8 mouse cellular contexts compared by ENCODE assay signal in genomic region chr1:152090564-152091545, GRCm38 (mm10). TPM values are rescaled to one million over a fixed set of nuclear protein-coding genes. Genes with fewer than 3 reads are reported as not detected.
DNase-seq lines count a peak whose midpoint lies in the region; ATAC-seq and TF ChIP-seq lines count a peak whose summit lies in the region.

No protein-coding gene starts in this region.

- peak overlapping the region; percentile 91 for H3K9ac ChIP-seq in embryonic facial prominence, embryonic 15.5 days
- H3K9ac ChIP-seq in heart, embryonic 15.5 days: peak overlapping the region; percentile 86
- peak overlapping the region; percentile 64 for H3K9ac ChIP-seq in liver, postnatal 0 days (replicated peaks)

- peak overlapping the region; percentile 87 for H3K4me2 ChIP-seq in embryonic facial prominence, embryonic 15.5 days (replicated peaks)
- H3K4me2 ChIP-seq in heart, embryonic 15.5 days: peak overlapping the region; percentile 93
- H3K4me2 ChIP-seq in liver, postnatal 0 days (ENCODE audit: low read depth, low read length): peak overlapping the region; percentile 97

- peaks cover 32% of the 10 kb centered on the region for H3K4me1 ChIP-seq in embryonic facial prominence, embryonic 15.5 days
- H3K4me1 ChIP-seq in heart, embryonic 15.5 days (replicated peaks): peaks cover 34% of the 10 kb centered on the region
- H3K4me1 ChIP-seq in liver, postnatal 0 days (ENCODE audit: insufficient read depth): peaks cover 7% of the 10 kb centered on the region

- H3K27ac ChIP-seq in embryonic facial prominence, embryonic 15.5 days (replicated peaks): peak overlapping the region; percentile 95
- peak overlapping the region; percentile 92 for H3K27ac ChIP-seq in heart, embryonic 15.5 days
- 0 out of 2 replicates have a peak overlapping the region, but pooled peaks have one; percentile 22 for H3K27ac ChIP-seq in liver, postnatal 0 days (ENCODE audit: low read depth)

- ATAC-seq in embryonic facial prominence, embryonic 15.5 days (ENCODE audit: insufficient number of reproducible peaks, low FRiP score, low TSS enrichment, low read depth): peak; percentile 69
- ATAC-seq in heart, embryonic 15.5 days (replicated peaks; ENCODE audit: insufficient number of reproducible peaks, insufficient read depth, low FRiP score, low read depth): peak; percentile 56
- ATAC-seq in liver, postnatal 0 days: peak; percentile 55

- DNase-seq in ES-CJ7 (ENCODE audit: low read depth, low spot score): peak; percentile 83
- peak; percentile 48 for DNase-seq in adrenal gland, postnatal 25 days
- peak; percentile 64 for DNase-seq in kidney, postnatal 10 days
- DNase-seq in liver, postnatal 0 days: no peak
- peak; percentile 17 for DNase-seq in ovary, adult 18-20 months (ENCODE audit: low spot score)
- peak; percentile 17 to 25 for DNase-seq in urinary bladder, postnatal 36 days (ENCODE audit: low spot score in 2 of 2)

- H3K36me3 ChIP-seq in embryonic facial prominence, embryonic 15.5 days: no peaks in the 10 kb centered on the region
- H3K36me3 ChIP-seq in heart, embryonic 15.5 days: no peaks in the 10 kb centered on the region
- H3K36me3 ChIP-seq in liver, postnatal 0 days (replicated peaks; ENCODE audit: insufficient read depth, low read length): no peaks in the 10 kb centered on the region

- no peak for TF ChIP-seq EP300 in liver, postnatal 0 days (IDR thresholded peaks at IDR 0.05; ENCODE audit: low read depth)

- H3K9me3 ChIP-seq in embryonic facial prominence, embryonic 15.5 days (replicated peaks): no peaks in the 10 kb centered on the region
- no peaks in the 10 kb centered on the region for H3K9me3 ChIP-seq in heart, embryonic 15.5 days (replicated peaks)
- no peaks in the 10 kb centered on the region for H3K9me3 ChIP-seq in liver, postnatal 0 days (ENCODE audit: low read length)

- TF ChIP-seq CTCF in liver, postnatal 0 days (IDR thresholded peaks at IDR 0.05; ENCODE audit: low read depth): no peak

- no peaks in the 10 kb centered on the region for H3K27me3 ChIP-seq in embryonic facial prominence, embryonic 15.5 days
- H3K27me3 ChIP-seq in heart, embryonic 15.5 days: no peaks in the 10 kb centered on the region
- peaks cover 14% of the 10 kb centered on the region for H3K27me3 ChIP-seq in liver, postnatal 0 days (ENCODE audit: insufficient read depth, low read length)

- WGBS in embryonic facial prominence, embryonic 15.5 days: 3% methylated on average over 35 of the region's 36 CpGs
- WGBS in heart, embryonic 15.5 days: 2% methylated on average over 36 of the region's 36 CpGs
- 7% methylated on average over 35 of the region's 36 CpGs for WGBS in liver, postnatal 0 days (ENCODE audit: insufficient replicate concordance)

- peak overlapping the region; percentile 89 for H3K4me3 ChIP-seq in embryonic facial prominence, embryonic 15.5 days (replicated peaks)
- H3K4me3 ChIP-seq in heart, embryonic 15.5 days: peak overlapping the region; percentile 69
- peak overlapping the region; percentile 75 for H3K4me3 ChIP-seq in liver, postnatal 0 days (ENCODE audit: low read depth, low read length)

RNA-seq across cellular contexts. Expression of gene 1700025G04Rik, which starts 0.9 kb away (rescaled TPM):
- total RNA-seq in adrenal gland, postnatal 25 days (2021): 47.0 and 51.0 TPM in 2 replicates
- polyA plus RNA-seq in embryonic facial prominence, embryonic 15.5 days (2015; fragmentation: Nextera tagmentation; extraction: Ambion mirVana): 44.9 and 46.4 TPM in 2 replicates
- 26.7 and 32.4 TPM in 2 replicates for polyA plus RNA-seq in heart, embryonic 15.5 days (2015; fragmentation: Nextera tagmentation; extraction: Ambion mirVana)
- 3.0 and 4.0 TPM in 2 replicates for polyA plus RNA-seq in liver, postnatal 0 days (2015; fragmentation: Nextera tagmentation; extraction: Ambion mirVana)

Comparison
In these comparisons a context has a peak if more than half of its experiments do, and no peak if none do; other contexts are left out.
1. H3K27ac ChIP-seq: peak in every context shown above with its lines; median percentile 95 in embryonic facial prominence, embryonic 15.5 days; 92 in heart, embryonic 15.5 days; 22 in liver, postnatal 0 days.